Mouse (Mus musculus) gastrocnemius, postnatal 4 days (tissue): ENCODE measurements at regions not wholly inside any gene's neighbourhood (a gene's known extent, or its start where the extent isn't known, plus 50 kb on each side); places are given as distances from the start of the nearest gene placed in this dataset.

Source experiments
- DNase-seq, 2 experiments: peaks; one replicate each; pipeline ENCODE4 v3.0.0; 2021 to 2022; ENCODE audit warnings: low spot score in 2 of 2, mixed read lengths in 2 of 2

- no peak for DNase-seq
Observed at GRCm38 (mm10) chr10:16231821-16232220, 1491.2 kb upstream of the Cited2 start.

- no peak for DNase-seq
Observed at GRCm38 (mm10) chr10:16233612-16234106, 1489.4 kb upstream of the Cited2 start.

GRCm38 (mm10) chr10:16256329-16256728 is 1466.7 kb upstream of the Cited2 start:
- no peak for DNase-seq

- no peak for DNase-seq
Observed at GRCm38 (mm10) chr10:16272786-16273185, 1450.2 kb upstream of the Cited2 start.

- DNase-seq: no peak
Observed at GRCm38 (mm10) chr10:16317026-16317425, 1406.0 kb upstream of the Cited2 start.

- DNase-seq: peak in 1 of 2 experiments; percentile 33
Observed at GRCm38 (mm10) chr10:16337546-16337945, 1385.5 kb upstream of the Cited2 start.

- DNase-seq: no peak
Observed at GRCm38 (mm10) chr10:16341496-16341895, 1381.5 kb upstream of the Cited2 start.

GRCm38 (mm10) chr10:16364001-16364400 is 1359.0 kb upstream of the Cited2 start:
- DNase-seq: no peak
